ENCODE assay signal across 13 mouse cellular contexts in genomic region chr10:70067169-70068115, GRCm38 (mm10). TPM values are rescaled to one million over a fixed set of nuclear protein-coding genes. Genes with fewer than 3 reads are reported as not detected.
A peak's percentile ranks its signal among the peaks of the same experiment; 100 is the strongest.
DNase-seq lines count a peak whose midpoint lies in the region; ATAC-seq lines count a peak whose summit lies in the region.
"Had no signal": no experiment of that assay in that cellular context is flagged by ENCODE, and none has a peak within 500 bp of the region (broad histone marks: within the 10 kb centered on the region; RNA-seq: fewer than 3 reads in every experiment).

No protein-coding gene starts in this region.

- ATAC-seq in hindbrain, embryonic 15.5 days (ENCODE audit: low FRiP score, low read depth) = no peak

- H3K27me3 ChIP-seq in hindbrain, embryonic 15.5 days = no peaks in the 10 kb centered on the region
- H3K27me3 ChIP-seq: stomach, embryonic 15.5 days had no signal

- intact Hi-C loops in left cerebral cortex, postnatal 4 days (cut with DNase I) = no loop called here

- H3K9ac ChIP-seq in hindbrain, embryonic 15.5 days = no peak overlapping the region
- H3K9ac ChIP-seq: stomach, embryonic 15.5 days had no signal

- peak overlapping the region; percentile 12; the same call in 1 of the 2 replicates for H3K27ac ChIP-seq in hindbrain, embryonic 15.5 days (replicated peaks)
- H3K27ac ChIP-seq: layer of hippocampus, adult 2 months; stomach, embryonic 15.5 days had no signal

- H3K4me3 ChIP-seq in hindbrain, embryonic 15.5 days = no peak overlapping the region
- H3K4me3 ChIP-seq: layer of hippocampus, adult 2 months; myocyte; stomach, embryonic 15.5 days had no signal

- peak; percentile 39 to 51 for DNase-seq in cerebellum, postnatal 10 days
- DNase-seq in cerebellum, adult 18-20 months = no peak
- DNase-seq in left cerebral cortex, postnatal 4 days = peak; percentile 32
- no peak for DNase-seq in left cerebral cortex, adult 8-10 months (ENCODE audit: low spot score in 2 of 2)
- peak; percentile 53 for DNase-seq in lung, postnatal 36 days
- DNase-seq in embryo, embryonic 10 days (ENCODE audit: low spot score) = no peak
- DNase-seq in left cerebral cortex, adult 18-20 months (ENCODE audit: low spot score in 2 of 2) = no peak
- DNase-seq: heart, postnatal 14 days had no signal

- no peaks in the 10 kb centered on the region for H3K36me3 ChIP-seq in hindbrain, embryonic 15.5 days
- H3K36me3 ChIP-seq: G1E; stomach, embryonic 15.5 days had no signal

- no peak overlapping the region for H3K4me2 ChIP-seq in hindbrain, embryonic 15.5 days
- H3K4me2 ChIP-seq: stomach, embryonic 15.5 days had no signal

- H3K4me1 ChIP-seq in hindbrain, embryonic 15.5 days (replicated peaks) = peaks cover 8% of the 10 kb centered on the region; the same call in 1 of the 2 replicates
- H3K4me1 ChIP-seq: stomach, embryonic 15.5 days had no signal

- WGBS in hindbrain, embryonic 15.5 days = 50% methylated on average over 6 of the region's 6 CpGs

- H3K9me3 ChIP-seq in hindbrain, embryonic 15.5 days = no peaks in the 10 kb centered on the region
- H3K9me3 ChIP-seq: stomach, embryonic 15.5 days had no signal

RNA-seq across cellular contexts. Expression of gene Ccdc6, which starts 29.5 kb away (rescaled TPM):
- 10 to 100 TPM; 68.1 to 70.5 TPM for total RNA-seq in left cerebral cortex, postnatal 4 days (2021)
- 10 to 100 TPM; 49.4 to 56.3 (median 52.7) TPM for total RNA-seq in left cerebral cortex, adult 8-10 months (2022)
- polyA plus RNA-seq in hindbrain, embryonic 15.5 days (2015; fragmentation: Nextera tagmentation; extraction: Ambion mirVana) = 21.4 and 23.0 TPM in 2 replicates
- 10 to 100 TPM; 53.7 to 65.9 TPM for total RNA-seq in left cerebral cortex, adult 18-20 months (2021)

Comparison
In these comparisons a context has a peak if more than half of its experiments do, and no peak if none do; other contexts are left out.
1. DNase-seq: peak in cerebellum, postnatal 10 days (2 of 2), left cerebral cortex, postnatal 4 days (single experiment) and lung, postnatal 36 days (single experiment); none in cerebellum, adult 18-20 months (0 of 2), left cerebral cortex, adult 8-10 months (0 of 2), embryo, embryonic 10 days (single experiment) and left cerebral cortex, adult 18-20 months (0 of 2).